Comparison of ENCODE assay signal across 8 mouse cellular contexts in genomic region chr8:84990836-84991235, GRCm38 (mm10). TPM values are rescaled to one million over a fixed set of nuclear protein-coding genes. Genes with fewer than 3 reads are reported as not detected.
DNase-seq lines count a peak whose midpoint lies in the region; ATAC-seq and TF ChIP-seq lines count a peak whose summit lies in the region.

No protein-coding gene starts in this region.

- H3K9me3 ChIP-seq in hindbrain, embryonic 14.5 days (ENCODE audit: control insufficient read depth, low read length): no peaks in the 10 kb centered on the region
- no peaks in the 10 kb centered on the region for H3K9me3 ChIP-seq in midbrain, embryonic 16.5 days (replicated peaks; ENCODE audit: control insufficient read depth, low read length, poor library complexity, severe bottlenecking)

- H3K4me2 ChIP-seq in hindbrain, embryonic 14.5 days (replicated peaks): peak overlapping the region; percentile 79
- H3K4me2 ChIP-seq in midbrain, embryonic 16.5 days (ENCODE audit: low read length): peak overlapping the region; percentile 91

- ATAC-seq in hindbrain, embryonic 14.5 days (ENCODE audit: low FRiP score): peak; percentile 36
- ATAC-seq in midbrain, embryonic 16.5 days: peak; percentile 54

- WGBS in spleen, adult 2 months: 10% methylated on average over 15 of the region's 15 CpGs
- WGBS in hindbrain, embryonic 14.5 days: 2% methylated on average over 15 of the region's 15 CpGs
- WGBS in midbrain, embryonic 16.5 days: 1% methylated on average over 15 of the region's 15 CpGs

- no peaks in the 10 kb centered on the region; the same call in 1 of the 2 replicates for H3K4me1 ChIP-seq in spleen, adult 2 months (ENCODE audit: control insufficient read depth, insufficient read depth, insufficient read length)
- H3K4me1 ChIP-seq in hindbrain, embryonic 14.5 days (replicated peaks; ENCODE audit: control insufficient read depth, insufficient read depth, low read length): peaks cover 13% of the 10 kb centered on the region
- H3K4me1 ChIP-seq in midbrain, embryonic 16.5 days (ENCODE audit: control insufficient read depth, insufficient read depth, low read length): peaks cover 17% of the 10 kb centered on the region

- H3K9ac ChIP-seq in hindbrain, embryonic 14.5 days: peak overlapping the region; percentile 73
- H3K9ac ChIP-seq in midbrain, embryonic 16.5 days (ENCODE audit: low read depth, low read length): peak overlapping the region; percentile 86

- TF ChIP-seq CTCF in spleen, adult 2 months (IDR thresholded peaks at IDR 0.05; ENCODE audit: extremely low read depth, insufficient read depth, insufficient read length, insufficient replicate concordance): no peak

- H3K36me3 ChIP-seq in spleen, adult 2 months (ENCODE audit: control insufficient read depth, insufficient read depth, low read length): no peaks in the 10 kb centered on the region
- H3K36me3 ChIP-seq in hindbrain, embryonic 14.5 days (replicated peaks; ENCODE audit: control insufficient read depth, insufficient read depth): peaks cover 5% of the 10 kb centered on the region; the same call in 1 of the 2 replicates
- 0 out of 2 replicates have a peak, but pooled peaks cover 2% of the 10 kb centered on the region for H3K36me3 ChIP-seq in midbrain, embryonic 16.5 days (ENCODE audit: control insufficient read depth, insufficient read depth, low read length)

- no peak for TF ChIP-seq POLR2A in spleen, adult 2 months (IDR thresholded peaks at IDR 0.05; ENCODE audit: low read depth, low read length)

- no peaks in the 10 kb centered on the region for H3K27me3 ChIP-seq in spleen, adult 2 months (ENCODE audit: control insufficient read depth, insufficient read depth, low read length)
- H3K27me3 ChIP-seq in hindbrain, embryonic 14.5 days (ENCODE audit: control insufficient read depth, insufficient read depth, low read length): peaks cover 14% of the 10 kb centered on the region; the same call in 1 of the 2 replicates
- peaks cover 7% of the 10 kb centered on the region; the same call in 1 of the 2 replicates for H3K27me3 ChIP-seq in midbrain, embryonic 16.5 days (ENCODE audit: control insufficient read depth, insufficient read depth, low read depth, low read length)

- no peak overlapping the region for H3K27ac ChIP-seq in spleen, adult 2 months (ENCODE audit: insufficient read depth, low read length)
- H3K27ac ChIP-seq in hindbrain, embryonic 14.5 days: peak overlapping the region; percentile 64; the same call in 1 of the 2 replicates
- peak overlapping the region; percentile 86 for H3K27ac ChIP-seq in midbrain, embryonic 16.5 days (ENCODE audit: low read length)

- peak overlapping the region; percentile 53 for H3K4me3 ChIP-seq in spleen, adult 2 months (ENCODE audit: extremely low read depth, insufficient read depth, insufficient read length)
- H3K4me3 ChIP-seq in hindbrain, embryonic 14.5 days (replicated peaks; ENCODE audit: low read length): peak overlapping the region; percentile 60
- H3K4me3 ChIP-seq in midbrain, embryonic 16.5 days (ENCODE audit: low read depth, low read length): peak overlapping the region; percentile 73

- intact Hi-C loops in gastrocnemius, postnatal 36 days (cut with DNase I): loop anchor here (1.0 to 2.0 kb wide), 2 partner anchors 17 to 46 kb away; no protein-coding TSS in a partner anchor

- peak in 1 of 2 experiments; percentile 43 for DNase-seq in spleen, adult 2 months (ENCODE audit: low read depth in 1 of 2, low spot score in 2 of 2)
- DNase-seq in spleen, postnatal 14 days (ENCODE audit: low spot score in 2 of 2): no peak
- DNase-seq in embryo, embryonic 10.5 days (ENCODE audit: low spot score): peak; percentile 62
- DNase-seq in hindbrain, embryonic 14.5 days (ENCODE audit: low spot score): no peak
- peak; percentile 85 for DNase-seq in liver
- DNase-seq in layer of hippocampus, postnatal 36 days: no peak
- DNase-seq in gastrocnemius, postnatal 36 days: no peak

RNA-seq across cellular contexts. Expression of gene Hook2, which starts 0.4 kb away (rescaled TPM):
- polyA plus RNA-seq in spleen, adult 2 months (2012; rRNA removed): 3.6 and 3.9 TPM in 2 replicates
- polyA plus RNA-seq in hindbrain, embryonic 14.5 days (2014; fragmentation: Nextera tagmentation; extraction: Ambion mirVana): 24.6 and 27.3 TPM in 2 replicates
- 39.3 and 43.8 TPM in 2 replicates for polyA plus RNA-seq in midbrain, embryonic 16.5 days (2015; fragmentation: Nextera tagmentation; extraction: Ambion mirVana)
- 1 to 10 TPM; 7.8 to 9.7 TPM for total RNA-seq in layer of hippocampus, postnatal 36 days (2021)
- 1 to 10 TPM; 1.4 to 1.5 TPM for total RNA-seq in gastrocnemius, postnatal 36 days (2021)

RNA-seq across cellular contexts. Expression of gene Junb, which starts 12.3 kb away (rescaled TPM):
- polyA plus RNA-seq in spleen, adult 2 months (2012; rRNA removed): 89.2 and 154 TPM in 2 replicates
- polyA plus RNA-seq in hindbrain, embryonic 14.5 days (2014; fragmentation: Nextera tagmentation; extraction: Ambion mirVana): 6.0 and 6.2 TPM in 2 replicates
- 5.3 TPM in 2 replicates for polyA plus RNA-seq in midbrain, embryonic 16.5 days (2015; fragmentation: Nextera tagmentation; extraction: Ambion mirVana)
- 10 to 100 TPM; 59.9 to 73.6 TPM for total RNA-seq in layer of hippocampus, postnatal 36 days (2021)
- 10 to 100 TPM in 1 of 2 experiments, 1 to 10 TPM in 1; 4.3 to 12.8 TPM for total RNA-seq in gastrocnemius, postnatal 36 days (2021)

RNA-seq across cellular contexts. Expression of gene Rnaseh2a, which starts 21.3 kb away (rescaled TPM):
- polyA plus RNA-seq in spleen, adult 2 months (2012; rRNA removed): 34.2 and 35.6 TPM in 2 replicates
- 47.8 and 48.4 TPM in 2 replicates for polyA plus RNA-seq in hindbrain, embryonic 14.5 days (2014; fragmentation: Nextera tagmentation; extraction: Ambion mirVana)
- 47.9 and 51.3 TPM in 2 replicates for polyA plus RNA-seq in midbrain, embryonic 16.5 days (2015; fragmentation: Nextera tagmentation; extraction: Ambion mirVana)
- total RNA-seq in layer of hippocampus, postnatal 36 days (2021): 10 to 100 TPM; 35.3 to 36.8 TPM
- 10 to 100 TPM; 23.3 to 23.8 TPM for total RNA-seq in gastrocnemius, postnatal 36 days (2021)

RNA-seq across cellular contexts. Expression of gene Prdx2, which starts 21.4 kb away (rescaled TPM):
- 149 and 164 TPM in 2 replicates for polyA plus RNA-seq in spleen, adult 2 months (2012; rRNA removed)
- polyA plus RNA-seq in hindbrain, embryonic 14.5 days (2014; fragmentation: Nextera tagmentation; extraction: Ambion mirVana): 1,143 and 1,221 TPM in 2 replicates
- 1,134 and 1,161 TPM in 2 replicates for polyA plus RNA-seq in midbrain, embryonic 16.5 days (2015; fragmentation: Nextera tagmentation; extraction: Ambion mirVana)
- 100 to 1,000 TPM; 338 to 356 TPM for total RNA-seq in layer of hippocampus, postnatal 36 days (2021)
- total RNA-seq in gastrocnemius, postnatal 36 days (2021): 100 to 1,000 TPM; 180 to 196 TPM

RNA-seq across cellular contexts. Expression of gene Gm49661, which starts 21.6 kb away (rescaled TPM):
- polyA plus RNA-seq in spleen, adult 2 months (2012; rRNA removed): not detected in 2 replicates
- not detected in 2 replicates for polyA plus RNA-seq in hindbrain, embryonic 14.5 days (2014; fragmentation: Nextera tagmentation; extraction: Ambion mirVana)
- not detected in 2 replicates for polyA plus RNA-seq in midbrain, embryonic 16.5 days (2015; fragmentation: Nextera tagmentation; extraction: Ambion mirVana)
- total RNA-seq in layer of hippocampus, postnatal 36 days (2021): not detected
- not detected for total RNA-seq in gastrocnemius, postnatal 36 days (2021)

Comparison
In these comparisons a context has a peak if more than half of its experiments do, and no peak if none do; other contexts are left out.
1. DNase-seq: peak in embryo, embryonic 10.5 days (single experiment) and liver (single experiment); none in spleen, postnatal 14 days (0 of 2), hindbrain, embryonic 14.5 days (single experiment), layer of hippocampus, postnatal 36 days (0 of 2) and gastrocnemius, postnatal 36 days (0 of 2).
2. RNA of gene Junb, which starts 12.3 kb away (polyA plus RNA-seq): 89.2 to 154 TPM in spleen, adult 2 months; 6.0 to 6.2 TPM in hindbrain, embryonic 14.5 days and 5.3 TPM in midbrain, embryonic 16.5 days; every median in the first group is over 10 times any median in the second.
3. Peak in every context shown above with its lines, with median percentiles within 50 percentile points of each other: H3K4me3 ChIP-seq.